Mouse (Mus musculus) intestine, embryonic 14.5 days (tissue): Measurements from ENCODE around the gene Slc5a11. TPM values are rescaled to one million over a fixed set of nuclear protein-coding genes. Genes with fewer than 3 reads are reported as not detected.

Experiments used
- ATAC-seq: fragments of 200-750 bp; cut with Nextera tagmentation; replicated peaks from 2 replicates; pipeline ENCODE4 v1.8.0; 2017; ENCODE audit warnings: low read depth, moderate number of reproducible peaks, moderate TSS enrichment, moderate library complexity; ENCODE audit not compliant: low FRiP score, low TSS enrichment
- DNase-seq: peaks from one replicate; pipeline ENCODE4 v3.0.0-alpha.2; 2018; ENCODE audit warnings: low spot score
- H3K27ac ChIP-seq: fragments of 300-500 bp; sonication (generic); 2 replicates; pipeline ENCODE4 v1.5.1; 2014; ENCODE audit warnings: low read depth, mild to moderate bottlenecking, control low read depth
- H3K27me3 ChIP-seq: fragments of 300-500 bp; sonication (generic); replicated peaks from 2 replicates; pipeline ENCODE4 v1.6.1; 2014; ENCODE audit warnings: low read length, control low read depth; ENCODE audit not compliant: control insufficient read depth, insufficient read depth
- H3K36me3 ChIP-seq: fragments of 300-500 bp; sonication (generic); 2 replicates; pipeline ENCODE4 v1.6.1; 2014; ENCODE audit warnings: low read length, control low read depth; ENCODE audit not compliant: control insufficient read depth, insufficient read depth
- H3K4me1 ChIP-seq: fragments of 300-500 bp; sonication (generic); replicated peaks from 2 replicates; pipeline ENCODE4 v1.6.1; 2014; ENCODE audit warnings: low read length, control low read depth, mixed read lengths; ENCODE audit not compliant: control insufficient read depth, insufficient read depth
- H3K4me2 ChIP-seq: fragments of 300-500 bp; sonication (generic); 2 replicates; pipeline ENCODE4 v1.6.1; 2014; ENCODE audit warnings: low read length
- H3K4me3 ChIP-seq: fragments of 300-500 bp; sonication (generic); 2 replicates; pipeline ENCODE4 v1.5.1; 2014; ENCODE audit warnings: low read depth, low read length, control low read depth, mixed read lengths
- H3K9ac ChIP-seq: fragments of 300-500 bp; sonication (generic); 2 replicates; pipeline ENCODE4 v1.6.1; 2014; ENCODE audit warnings: mild to moderate bottlenecking, low read length
- H3K9me3 ChIP-seq: fragments of 300-500 bp; sonication (generic); 2 replicates; pipeline ENCODE4 v1.6.1; 2016; ENCODE audit warnings: low read length, control low read depth; ENCODE audit not compliant: control insufficient read depth
- WGBS: fragments of 180-500 bp; shearing (Covaris S2); extraction: QIAGEN DNeasy Blood & Tissue Kit; methylation state at CpG from one replicate; pipeline ENCODE4 v1.1.7; 2014; 5-methylcytosine and 5-hydroxymethylcytosine counted together
- polyA plus RNA-seq: library from polyadenylated mRNA; unstranded; fragments of >200 nt; fragmentation: Nextera tagmentation; extraction: Ambion mirVana; gene quantifications from 2 replicates; pipeline ENCODE4 v1.2.1, GENCODE M21; 2014

Slc5a11 gene
- polyA plus RNA-seq: 2.9 and 3.2 TPM in 2 replicates

GRCm38 (mm10) chr7:123214365-123215075, at the start of gene Slc5a11:
Slc5a11 (plus strand) TSS chr7:123214780.
- H3K36me3 ChIP-seq: no peaks in the 10 kb centered on the region
- no peak within 1 kb of the TSS for H3K4me2 ChIP-seq
- H3K9me3 ChIP-seq: no peaks in the 10 kb centered on the region
- H3K27me3 ChIP-seq: no peaks in the 10 kb centered on the region
- H3K9ac ChIP-seq: peak within 1 kb of the TSS; percentile 2; the same call in 1 of the 2 replicates
- peak within 1 kb of the TSS; percentile 17 for H3K27ac ChIP-seq
- peaks cover 13% of the 10 kb centered on the region for H3K4me1 ChIP-seq
- no peak within 1 kb of the TSS for H3K4me3 ChIP-seq
- DNase-seq: no peak
- 25% methylated on average over 8 of the region's 8 CpGs for WGBS
- peak; percentile 77 for ATAC-seq

- H3K9ac ChIP-seq: no peak overlapping the region
- no peaks in the 10 kb centered on the region for H3K27me3 ChIP-seq
- peaks cover 100% of the 10 kb centered on the region for H3K36me3 ChIP-seq
- H3K9me3 ChIP-seq: no peaks in the 10 kb centered on the region
- no peak overlapping the region for H3K4me3 ChIP-seq
- 84% methylated on average over 2 of the region's 2 CpGs for WGBS
- H3K4me1 ChIP-seq: no peaks in the 10 kb centered on the region
- no peak overlapping the region for H3K27ac ChIP-seq
- no peak overlapping the region for H3K4me2 ChIP-seq
- DNase-seq (no peak), ATAC-seq (no peak)
Measured at GRCm38 (mm10) chr7:123167436-123167835, 47.1 kb upstream of the Slc5a11 start.

- Histone ChIP-seq H3K9ac (no peak overlapping the region), H3K27me3 (no peaks in the 10 kb centered on the region), H3K9me3 (no peaks in the 10 kb centered on the region), H3K27ac (no peak overlapping the region), H3K4me2 (no peak overlapping the region), H3K4me1 (no peaks in the 10 kb centered on the region), H3K36me3 (peaks cover 99% of the 10 kb centered on the region), H3K4me3 (no peak overlapping the region)
- DNase-seq (peak; percentile 29), ATAC-seq (no peak)
- WGBS: 95% methylated on average over 2 of the region's 2 CpGs
Measured at GRCm38 (mm10) chr7:123169618-123170017, 45.0 kb upstream of the Slc5a11 start.

GRCm38 (mm10) chr7:123172101-123172500, 42.5 kb upstream of the Slc5a11 start:
- no peak for DNase-seq
- H3K36me3 ChIP-seq: peaks cover 98% of the 10 kb centered on the region
- WGBS: 86% methylated on average over 5 of the region's 5 CpGs

GRCm38 (mm10) chr7:123177215-123177614, 37.4 kb upstream of the Slc5a11 start:
- DNase-seq (no peak), ATAC-seq (0 out of 2 replicates have a peak, but pooled peaks have one; percentile 66)
- H3K4me1 ChIP-seq: no peaks in the 10 kb centered on the region
- peaks cover 98% of the 10 kb centered on the region for H3K36me3 ChIP-seq
- no peak overlapping the region for H3K4me2 ChIP-seq
- H3K9me3 ChIP-seq: no peaks in the 10 kb centered on the region
- H3K27ac ChIP-seq: no peak overlapping the region
- no peaks in the 10 kb centered on the region for H3K27me3 ChIP-seq
- H3K4me3 ChIP-seq: no peak overlapping the region
- H3K9ac ChIP-seq: no peak overlapping the region

More at GRCm38 (mm10) chr7:123172101-123172500, 42.5 kb upstream of the Slc5a11 start:
- Histone ChIP-seq H3K27me3 (no peaks in the 10 kb centered on the region), H3K4me2 (no peak overlapping the region), H3K9ac (no peak overlapping the region), H3K9me3 (no peaks in the 10 kb centered on the region), H3K4me3 (no peak overlapping the region), H3K27ac (no peak overlapping the region), H3K4me1 (no peaks in the 10 kb centered on the region)
- ATAC-seq: no peak

GRCm38 (mm10) chr7:123181787-123182701, 32.5 kb upstream of the Slc5a11 start:
- H3K4me3 ChIP-seq: no peak overlapping the region
- no peak for DNase-seq
- ATAC-seq: no peak
- H3K4me1 ChIP-seq: no peaks in the 10 kb centered on the region
- no peaks in the 10 kb centered on the region for H3K27me3 ChIP-seq
- no peak overlapping the region for H3K27ac ChIP-seq
- peaks cover 99% of the 10 kb centered on the region for H3K36me3 ChIP-seq
- H3K4me2 ChIP-seq: no peak overlapping the region
- no peak overlapping the region for H3K9ac ChIP-seq
- H3K9me3 ChIP-seq: no peaks in the 10 kb centered on the region
- WGBS: 88% methylated on average over 20 of the region's 20 CpGs

- H3K4me2 ChIP-seq: no peak overlapping the region
- no peaks in the 10 kb centered on the region for H3K4me1 ChIP-seq
- WGBS: 95% methylated on average over 1 of the region's 1 CpGs
- no peak for DNase-seq
- no peak for ATAC-seq
- no peaks in the 10 kb centered on the region for H3K27me3 ChIP-seq
- H3K36me3 ChIP-seq: peaks cover 100% of the 10 kb centered on the region
- no peak overlapping the region for H3K4me3 ChIP-seq
- H3K9me3 ChIP-seq: no peaks in the 10 kb centered on the region
- H3K9ac ChIP-seq: no peak overlapping the region
- no peak overlapping the region for H3K27ac ChIP-seq
Measured at GRCm38 (mm10) chr7:123184891-123185290, 29.7 kb upstream of the Slc5a11 start.

GRCm38 (mm10) chr7:123186463-123186862, 28.1 kb upstream of the Slc5a11 start:
- H3K9me3 ChIP-seq: no peaks in the 10 kb centered on the region
- no peak overlapping the region for H3K4me2 ChIP-seq
- 88% methylated on average over 6 of the region's 6 CpGs for WGBS
- H3K27me3 ChIP-seq: no peaks in the 10 kb centered on the region
- ATAC-seq (no peak), DNase-seq (no peak)
- H3K27ac ChIP-seq: no peak overlapping the region
- no peaks in the 10 kb centered on the region for H3K4me1 ChIP-seq
- no peak overlapping the region for H3K9ac ChIP-seq
- peaks cover 100% of the 10 kb centered on the region for H3K36me3 ChIP-seq
- H3K4me3 ChIP-seq: no peak overlapping the region
